Mouse (Mus musculus) c-Kit-positive CD71-positive TER-119-positive erythroid progenitor cells, embryonic 14.5 days (primary cell): ENCODE data around the gene Pgf.
A peak's percentile ranks its signal among the peaks of the same experiment; 100 is the strongest.

Source experiments
- DNase-seq: peaks from one replicate; pipeline ENCODE4 v3.0.0-alpha.2; 2013; ENCODE audit warnings: low spot score

The Pgf gene

GRCm38 (mm10) chr12:85177740-85178239, at the start of gene Pgf:
TSS of gene Pgf (minus strand) at chr12:85177790.
- DNase-seq = no peak

- DNase-seq = no peak
Measured at GRCm38 (mm10) chr12:85227227-85227626, 49.6 kb upstream of the Pgf start.

GRCm38 (mm10) chr12:85219905-85220290, 42.3 kb upstream of the Pgf start:
- DNase-seq = peak; percentile 42

- peak; percentile 95 for DNase-seq
Measured at GRCm38 (mm10) chr12:85219236-85219904, 41.8 kb upstream of the Pgf start, which contains the start of gene Eif2b2. TSS of gene Eif2b2 (plus strand) at chr12:85219481.

GRCm38 (mm10) chr12:85217733-85218310, 40.2 kb upstream of the Pgf start:
- DNase-seq = no peak

- DNase-seq = no peak
Measured at GRCm38 (mm10) chr12:85215031-85215430, 37.4 kb upstream of the Pgf start.

GRCm38 (mm10) chr12:85208687-85209199, 31.2 kb upstream of the Pgf start:
- DNase-seq = no peak

- DNase-seq = no peak
Measured at GRCm38 (mm10) chr12:85205425-85205824, 27.8 kb upstream of the Pgf start.

GRCm38 (mm10) chr12:85204105-85204504, 26.5 kb upstream of the Pgf start:
- no peak for DNase-seq

- no peak for DNase-seq
Measured at GRCm38 (mm10) chr12:85203699-85204098, 26.1 kb upstream of the Pgf start.

GRCm38 (mm10) chr12:85202191-85202590, 24.6 kb upstream of the Pgf start:
- DNase-seq = no peak

- no peak for DNase-seq
Measured at GRCm38 (mm10) chr12:85201830-85202147, 24.2 kb upstream of the Pgf start.

GRCm38 (mm10) chr12:85200929-85201829, 23.6 kb upstream of the Pgf start:
- no peak for DNase-seq

GRCm38 (mm10) chr12:85199954-85200353, 22.4 kb upstream of the Pgf start:
- DNase-seq = no peak

- DNase-seq = no peak
Measured at GRCm38 (mm10) chr12:85197936-85198335, 20.3 kb upstream of the Pgf start.

- DNase-seq = no peak
Measured at GRCm38 (mm10) chr12:85197371-85197770, 19.8 kb upstream of the Pgf start.

GRCm38 (mm10) chr12:85196191-85196590, 18.6 kb upstream of the Pgf start:
- DNase-seq = no peak

GRCm38 (mm10) chr12:85195086-85195485, 17.5 kb upstream of the Pgf start:
- DNase-seq = no peak

- no peak for DNase-seq
Measured at GRCm38 (mm10) chr12:85194623-85195018, 17.0 kb upstream of the Pgf start.

- DNase-seq = no peak
Measured at GRCm38 (mm10) chr12:85193923-85194622, 16.5 kb upstream of the Pgf start.

GRCm38 (mm10) chr12:85193146-85193545, 15.6 kb upstream of the Pgf start:
- DNase-seq = no peak
